Mouse (Mus musculus): Measurements from ENCODE around the gene Cebpb.

- TF ChIP-seq GATA1 (IDR thresholded peaks at IDR 0.05; ENCODE audit: low read length) (no peak), TAL1 (IDR thresholded peaks at IDR 0.05; ENCODE audit: low read length) (no peak)
These were observed at the start of gene Cebpb for GRCm38 (mm10) chr2:167688498-167689451.

Data from erythroblast, embryonic 14.5 days (primary cell).